Mouse (Mus musculus) G1E-ER4 (cell line): ENCODE results near the gene Slc10a1. TPM values are rescaled to one million over a fixed set of nuclear protein-coding genes. Genes with fewer than 3 reads are reported as not detected.

Experiments used
- GATA1 ChIP-seq: IDR thresholded peaks from one replicate; pipeline ENCODE4 v1.8.0; 2012; ENCODE audit warnings: low read length, inconsistent platforms
- polyA plus RNA-seq: library from polyadenylated mRNA; stranded (reverse); fragments of >175 nt; gene quantifications from 2 replicates; pipeline ENCODE4 v1.2.3, GENCODE M21; 2012

The Slc10a1 gene
- polyA plus RNA-seq, 1 experiment: not detected

GRCm38 (mm10) chr12:80941886-80942285 lies 26.6 kb downstream of the Slc10a1 start:
- TF ChIP-seq GATA1: no peak

- no peak for TF ChIP-seq GATA1
Observed at GRCm38 (mm10) chr12:80939165-80939564, 29.3 kb downstream of the Slc10a1 start.

DNA sequence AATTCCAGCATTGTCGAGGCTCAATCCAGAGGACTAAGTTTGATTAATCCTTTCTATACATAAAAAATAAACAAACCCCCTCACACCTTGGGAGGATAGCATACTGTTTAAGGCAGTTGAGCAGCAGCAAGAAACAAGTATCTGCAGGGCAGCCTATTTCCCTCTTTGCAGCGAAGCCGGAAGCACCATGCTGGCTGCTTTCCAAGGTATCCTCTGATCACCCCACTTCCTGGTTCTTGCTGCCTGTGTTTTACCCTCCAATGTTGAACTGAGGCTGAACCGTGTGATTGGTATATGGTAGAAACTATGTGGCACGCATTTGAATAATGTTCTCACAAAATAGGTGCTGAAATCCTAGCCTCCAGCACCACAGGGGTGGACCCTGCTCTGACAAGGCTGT lies 29.9 kb downstream of the Slc10a1 start:
- no peak for TF ChIP-seq GATA1

DNA sequence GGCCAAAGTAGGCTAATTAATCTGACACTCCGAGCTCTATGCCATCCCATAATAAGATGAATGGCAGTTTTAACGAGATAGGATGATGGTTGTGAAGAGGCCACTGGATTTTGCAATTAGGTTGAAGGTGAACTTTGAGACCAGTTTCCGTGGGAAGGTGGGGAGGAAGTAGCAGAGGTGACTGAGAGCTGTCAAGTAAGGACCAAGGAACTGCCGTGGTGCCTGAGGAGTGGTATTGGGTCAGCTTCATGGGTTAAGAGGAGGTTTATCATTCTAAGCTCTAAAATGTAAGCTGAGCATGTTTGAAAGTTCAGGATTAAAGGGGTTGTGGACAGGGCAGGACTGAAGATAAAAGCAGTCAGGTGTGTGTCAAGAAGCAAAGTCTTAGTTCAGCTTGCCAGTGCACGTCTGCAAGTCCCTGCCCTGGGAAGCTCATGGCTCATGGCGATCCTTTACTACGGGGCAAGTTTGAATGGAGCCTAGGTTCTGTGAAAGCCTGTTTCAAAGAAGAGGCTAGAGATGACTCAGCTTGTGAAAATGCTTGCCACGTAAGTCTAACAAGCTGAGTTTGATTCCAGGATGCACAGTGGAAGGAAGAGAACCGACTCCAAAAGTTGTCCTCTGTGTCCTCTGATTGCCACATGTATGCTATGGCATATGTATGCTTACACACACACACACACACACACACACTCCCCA lies 31.0 kb downstream of the Slc10a1 start:
- no peak for TF ChIP-seq GATA1

- no peak for TF ChIP-seq GATA1
Observed at GRCm38 (mm10) chr12:80936751-80937150, 31.8 kb downstream of the Slc10a1 start.

GRCm38 (mm10) chr12:80932865-80933264 lies 35.6 kb downstream of the Slc10a1 start:
- TF ChIP-seq GATA1: no peak

- TF ChIP-seq GATA1: no peak
Observed at GRCm38 (mm10) chr12:80931402-80932140, 36.9 kb downstream of the Slc10a1 start.

- TF ChIP-seq GATA1: no peak
Observed at GRCm38 (mm10) chr12:80930141-80930540, 38.4 kb downstream of the Slc10a1 start.

DNA sequence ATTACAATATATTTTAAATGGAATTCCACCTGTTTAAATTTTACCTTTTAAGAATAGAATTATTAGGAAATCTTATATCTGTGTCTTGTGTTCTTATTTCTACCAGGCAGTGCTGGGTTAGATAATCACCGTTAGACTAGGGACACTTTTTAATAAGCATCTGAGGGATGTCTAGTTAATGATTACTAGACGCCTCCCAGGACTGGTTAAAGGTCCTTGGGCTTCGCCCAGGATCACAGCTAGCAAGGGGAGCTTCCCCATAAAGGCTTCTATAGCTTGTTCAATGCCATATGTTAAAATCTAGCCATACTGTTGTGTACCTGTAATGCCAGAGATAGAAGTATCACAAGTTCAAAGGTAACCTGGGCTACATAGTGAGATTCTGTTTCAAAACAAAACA lies 39.6 kb downstream of the Slc10a1 start:
- no peak for TF ChIP-seq GATA1

DNA sequence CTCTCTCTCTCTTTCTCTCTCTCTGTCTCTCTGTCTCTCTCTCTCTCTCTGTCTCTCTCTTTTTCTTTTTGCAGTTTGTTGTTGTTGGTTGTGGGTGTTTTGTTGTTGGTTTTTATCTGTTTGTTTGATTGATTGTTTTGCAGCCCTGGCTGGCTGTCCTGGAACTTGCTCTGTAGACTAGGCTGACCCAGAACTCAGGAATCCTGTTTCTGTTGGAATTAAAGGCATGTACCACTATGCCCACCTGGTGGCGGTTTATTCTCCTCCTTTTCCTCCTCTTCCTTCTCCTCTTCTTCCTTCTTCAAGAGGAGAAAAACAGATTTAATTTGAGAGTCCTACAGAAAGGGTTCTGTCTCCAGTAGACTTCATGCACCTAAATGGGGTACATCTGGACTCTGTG lies 41.0 kb downstream of the Slc10a1 start:
- TF ChIP-seq GATA1: no peak

GRCm38 (mm10) chr12:80926550-80926949 lies 42.0 kb downstream of the Slc10a1 start:
- peak; percentile 48 for TF ChIP-seq GATA1

GRCm38 (mm10) chr12:80925919-80926318 lies 42.6 kb downstream of the Slc10a1 start:
- no peak for TF ChIP-seq GATA1

DNA sequence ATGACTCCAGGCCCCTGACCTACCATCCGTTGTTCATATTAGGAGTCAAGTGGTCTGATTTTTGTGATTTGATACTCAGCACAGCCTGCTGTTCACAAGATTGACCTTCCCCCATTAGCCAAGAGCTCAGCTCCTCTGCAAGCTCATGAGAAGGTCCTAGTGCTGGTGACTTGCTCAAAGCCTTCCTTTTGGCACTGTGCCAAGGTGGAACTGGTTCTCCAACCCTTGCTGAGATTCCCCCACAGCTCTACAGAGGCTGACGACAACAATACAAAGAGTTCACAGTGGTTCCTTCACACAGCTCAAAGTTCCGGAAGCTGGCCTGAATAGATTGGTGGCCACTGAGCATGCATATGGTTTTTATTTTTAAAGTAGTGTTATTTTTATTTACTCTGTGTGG lies 44.3 kb downstream of the Slc10a1 start:
- no peak for TF ChIP-seq GATA1

GRCm38 (mm10) chr12:80923602-80924001 lies 44.9 kb downstream of the Slc10a1 start:
- TF ChIP-seq GATA1: no peak

DNA sequence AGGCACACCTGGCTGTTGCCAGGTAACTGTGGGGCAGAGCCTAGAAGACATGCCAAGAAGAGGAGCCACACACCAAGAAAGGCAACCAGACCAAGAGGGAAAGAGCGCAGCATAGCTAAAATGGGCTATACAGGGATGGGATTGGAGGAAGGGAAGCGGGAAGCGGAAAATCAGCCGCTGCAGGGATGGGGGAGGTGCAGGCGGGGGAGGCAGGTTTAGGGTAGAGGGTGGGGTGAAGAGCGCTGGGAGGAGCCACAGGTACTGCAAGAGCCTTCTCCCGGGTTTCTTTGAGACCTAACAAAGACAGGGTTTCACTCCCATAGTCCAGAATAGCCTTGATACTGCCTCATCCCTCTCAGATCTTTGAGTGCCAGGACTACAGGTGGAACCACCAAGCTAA lies 45.6 kb downstream of the Slc10a1 start:
- no peak for TF ChIP-seq GATA1

DNA sequence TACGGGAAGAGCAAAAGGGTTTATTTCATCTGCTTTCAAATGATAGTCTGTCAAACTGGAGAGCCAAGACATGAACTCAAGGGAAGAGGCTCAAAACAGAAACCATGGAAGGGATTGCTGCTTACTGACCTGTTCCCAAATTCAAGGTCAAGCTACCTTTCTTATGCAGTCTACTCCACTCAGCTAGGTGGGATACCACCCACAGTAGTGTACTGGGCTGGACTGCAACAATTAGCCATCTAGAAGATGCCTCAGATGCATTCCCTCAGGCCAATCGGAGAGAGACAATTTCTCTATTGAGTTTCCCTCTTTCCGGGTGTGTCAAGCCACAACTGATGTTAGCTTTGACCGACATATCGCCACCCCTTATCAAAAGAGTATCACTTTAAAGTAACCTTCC lies 47.2 kb downstream of the Slc10a1 start:
- no peak for TF ChIP-seq GATA1

GRCm38 (mm10) chr12:80917764-80918163 lies 50.7 kb downstream of the Slc10a1 start:
- no peak for TF ChIP-seq GATA1
